Mouse (Mus musculus) ES-Bruce4 (cell line): ENCODE measurements at regions not wholly inside any gene's neighbourhood (a gene's known extent, or its start where the extent isn't known, plus 50 kb on each side); places are given as distances from the start of the nearest gene placed in this dataset.

Experiments
- CTCF ChIP-seq: IDR thresholded peaks from one replicate; pipeline ENCODE4 v1.8.1; 2011; ENCODE audit warnings: low read depth, low read length
- EP300 ChIP-seq: IDR thresholded peaks from 2 replicates; pipeline ENCODE4 v1.6.1; 2011; ENCODE audit warnings: low read depth, low read length; ENCODE audit not compliant: insufficient read depth
- POLR2A ChIP-seq: IDR thresholded peaks from one replicate; pipeline ENCODE4 v1.8.1; 2011; ENCODE audit warnings: low read length; ENCODE audit not compliant: insufficient read depth

- no peak for TF ChIP-seq EP300
- no peak for TF ChIP-seq POLR2A
- TF ChIP-seq CTCF: no peak
Observed at GRCm38 (mm10) chr1:193692991-193693390, 322.9 kb upstream of the Camk1g start.
